9 mouse cellular contexts compared by ENCODE assay signal in genomic region chr2:91462196-91462595, GRCm38 (mm10). TPM values are rescaled to one million over a fixed set of nuclear protein-coding genes. Genes with fewer than 3 reads are reported as not detected.
A peak's percentile ranks its signal among the peaks of the same experiment; 100 is the strongest.
DNase-seq lines count a peak whose midpoint lies in the region; ATAC-seq lines count a peak whose summit lies in the region.
"Had no signal": no experiment of that assay in that cellular context is flagged by ENCODE, and none has a peak within 500 bp of the region (broad histone marks: within the 10 kb centered on the region; RNA-seq: fewer than 3 reads in every experiment).

No protein-coding gene starts in this region.

- H3K27ac ChIP-seq in heart, embryonic 14.5 days (replicated peaks in 1 of 2; ENCODE audit: control insufficient read depth in 1 of 2, insufficient read depth in 1 of 2, low read depth in 2 of 2, low read length in 2 of 2): peak overlapping the region; percentile 54 to 82
- H3K27ac ChIP-seq in embryonic facial prominence, embryonic 11.5 days (replicated peaks; ENCODE audit: low read depth, low read length): no peak overlapping the region
- no peak overlapping the region for H3K27ac ChIP-seq in hindbrain, embryonic 16.5 days (ENCODE audit: low read depth, low read length)
- H3K27ac ChIP-seq in midbrain, embryonic 16.5 days (ENCODE audit: low read length): peak overlapping the region; percentile 73
- no peak overlapping the region for H3K27ac ChIP-seq in liver, embryonic 12.5 days

- 16% methylated on average over 2 of the region's 2 CpGs for WGBS in heart, embryonic 14.5 days
- 7% methylated on average over 2 of the region's 2 CpGs for WGBS in embryonic facial prominence, embryonic 11.5 days
- 11% methylated on average over 2 of the region's 2 CpGs for WGBS in hindbrain, embryonic 16.5 days
- WGBS in midbrain, embryonic 16.5 days: 13% methylated on average over 2 of the region's 2 CpGs
- 31% methylated on average over 2 of the region's 2 CpGs for WGBS in liver, embryonic 12.5 days (ENCODE audit: insufficient replicate concordance)

- DNase-seq in heart, postnatal 25 days (ENCODE audit: low spot score): no peak
- peak; percentile 52 for DNase-seq in embryonic facial prominence, embryonic 11.5 days (ENCODE audit: low spot score)
- no peak for DNase-seq in right cerebral cortex, postnatal 4 days
- no peak for DNase-seq in cerebellum, postnatal 36 days
- DNase-seq: cerebellum, adult 11-12 months had no signal

- intact Hi-C loops in heart, postnatal 25 days (cut with DNase I): no loop called here

- H3K36me3 ChIP-seq in heart, embryonic 14.5 days (ENCODE audit: control insufficient read depth, insufficient read depth, low read length): no peaks in the 10 kb centered on the region
- no peaks in the 10 kb centered on the region for H3K36me3 ChIP-seq in embryonic facial prominence, embryonic 11.5 days (replicated peaks; ENCODE audit: control insufficient read depth, insufficient read depth, low read depth, low read length)
- H3K36me3 ChIP-seq in hindbrain, embryonic 16.5 days (ENCODE audit: control insufficient read depth, insufficient read depth, low read length): no peaks in the 10 kb centered on the region
- no peaks in the 10 kb centered on the region for H3K36me3 ChIP-seq in midbrain, embryonic 16.5 days (ENCODE audit: control insufficient read depth, insufficient read depth, low read length)
- H3K36me3 ChIP-seq in liver, embryonic 12.5 days: no peaks in the 10 kb centered on the region

- no peak overlapping the region for H3K4me3 ChIP-seq in heart, embryonic 14.5 days (ENCODE audit: control insufficient read depth in 1 of 2, insufficient read depth in 1 of 2, low read depth in 1 of 2, low read length in 2 of 2)
- H3K4me3 ChIP-seq in embryonic facial prominence, embryonic 11.5 days (ENCODE audit: low read depth, low read length): no peak overlapping the region
- H3K4me3 ChIP-seq in hindbrain, embryonic 16.5 days (ENCODE audit: low read length): no peak overlapping the region
- no peak overlapping the region for H3K4me3 ChIP-seq in midbrain, embryonic 16.5 days (ENCODE audit: low read depth, low read length)
- H3K4me3 ChIP-seq in liver, embryonic 12.5 days: no peak overlapping the region

- H3K4me2 ChIP-seq in heart, embryonic 14.5 days (ENCODE audit: low read length): peak overlapping the region; percentile 43
- H3K4me2 ChIP-seq in embryonic facial prominence, embryonic 11.5 days (ENCODE audit: low read depth, low read length): 0 out of 2 replicates have a peak overlapping the region, but pooled peaks have one; percentile 29
- H3K4me2 ChIP-seq in hindbrain, embryonic 16.5 days (ENCODE audit: low read length): peak overlapping the region; percentile 38
- H3K4me2 ChIP-seq in midbrain, embryonic 16.5 days (ENCODE audit: low read length): peak overlapping the region; percentile 54
- no peak overlapping the region for H3K4me2 ChIP-seq in liver, embryonic 12.5 days

- ATAC-seq in heart, embryonic 14.5 days (ENCODE audit: insufficient number of reproducible peaks, insufficient read depth, low FRiP score, low read depth): no peak
- ATAC-seq in embryonic facial prominence, embryonic 11.5 days (replicated peaks; ENCODE audit: insufficient number of reproducible peaks, low FRiP score, low TSS enrichment, low read depth): no peak
- ATAC-seq in hindbrain, embryonic 16.5 days: no peak
- no peak for ATAC-seq in midbrain, embryonic 16.5 days
- ATAC-seq in liver, embryonic 12.5 days: no peak

- no peaks in the 10 kb centered on the region for H3K9me3 ChIP-seq in heart, embryonic 14.5 days (ENCODE audit: control insufficient read depth, low read length)
- H3K9me3 ChIP-seq in embryonic facial prominence, embryonic 11.5 days (replicated peaks; ENCODE audit: control insufficient read depth, low read length): no peaks in the 10 kb centered on the region
- peaks cover 2% of the 10 kb centered on the region; the same call in 1 of the 2 replicates for H3K9me3 ChIP-seq in hindbrain, embryonic 16.5 days (ENCODE audit: control insufficient read depth, low read length)
- no peaks in the 10 kb centered on the region for H3K9me3 ChIP-seq in midbrain, embryonic 16.5 days (replicated peaks; ENCODE audit: control insufficient read depth, low read length, poor library complexity, severe bottlenecking)
- H3K9me3 ChIP-seq in liver, embryonic 12.5 days (replicated peaks): 0 out of 2 replicates have a peak, but pooled peaks cover 5% of the 10 kb centered on the region

- peaks cover 21 to 38% of the 10 kb centered on the region in 2 experiments for H3K4me1 ChIP-seq in heart, embryonic 14.5 days (ENCODE audit: control insufficient read depth in 2 of 2, insufficient read depth in 2 of 2, low read length in 2 of 2)
- H3K4me1 ChIP-seq in embryonic facial prominence, embryonic 11.5 days (ENCODE audit: control insufficient read depth, insufficient read depth, low read length): peaks cover 12% of the 10 kb centered on the region
- peaks cover 28% of the 10 kb centered on the region for H3K4me1 ChIP-seq in hindbrain, embryonic 16.5 days (ENCODE audit: control insufficient read depth, insufficient read depth, low read depth, low read length)
- peaks cover 35% of the 10 kb centered on the region for H3K4me1 ChIP-seq in midbrain, embryonic 16.5 days (ENCODE audit: control insufficient read depth, insufficient read depth, low read length)
- H3K4me1 ChIP-seq in liver, embryonic 12.5 days: peaks cover 38% of the 10 kb centered on the region

- peak overlapping the region; percentile 41 for H3K9ac ChIP-seq in heart, embryonic 14.5 days (ENCODE audit: low read length)
- 0 out of 2 replicates have a peak overlapping the region, but pooled peaks have one; percentile 1 for H3K9ac ChIP-seq in embryonic facial prominence, embryonic 11.5 days (replicated peaks; ENCODE audit: low read length)
- H3K9ac ChIP-seq in hindbrain, embryonic 16.5 days (ENCODE audit: low read depth, low read length): peak overlapping the region; percentile 42; the same call in 1 of the 2 replicates
- 0 out of 2 replicates have a peak overlapping the region, but pooled peaks have one; percentile 17 for H3K9ac ChIP-seq in midbrain, embryonic 16.5 days (ENCODE audit: low read depth, low read length)
- H3K9ac ChIP-seq in liver, embryonic 12.5 days: no peak overlapping the region

- no peaks in the 10 kb centered on the region for H3K27me3 ChIP-seq in heart, embryonic 14.5 days (ENCODE audit: control insufficient read depth, insufficient read depth, low read length)
- H3K27me3 ChIP-seq in embryonic facial prominence, embryonic 11.5 days (ENCODE audit: control insufficient read depth, insufficient read depth, low read length): no peaks in the 10 kb centered on the region
- no peaks in the 10 kb centered on the region for H3K27me3 ChIP-seq in hindbrain, embryonic 16.5 days (replicated peaks; ENCODE audit: control insufficient read depth, insufficient read depth, low read length)
- no peaks in the 10 kb centered on the region; the same call in 1 of the 2 replicates for H3K27me3 ChIP-seq in midbrain, embryonic 16.5 days (ENCODE audit: control insufficient read depth, insufficient read depth, low read depth, low read length)
- peaks cover 48% of the 10 kb centered on the region for H3K27me3 ChIP-seq in liver, embryonic 12.5 days (replicated peaks)

RNA-seq across cellular contexts. Expression of gene Lrp4, which starts 4.9 kb away (rescaled TPM):
- 3.5 and 3.8 TPM in 2 replicates for polyA plus RNA-seq in heart, embryonic 14.5 days (2014; fragmentation: Nextera tagmentation; extraction: Ambion mirVana)
- 10 to 100 TPM in 1 of 2 experiments, 1 to 10 TPM in 1; 9.7 to 12.0 TPM for total RNA-seq in heart, postnatal 25 days (2021)
- 5.2 and 6.3 TPM in 2 replicates for polyA plus RNA-seq in embryonic facial prominence, embryonic 11.5 days (2014; fragmentation: Nextera tagmentation; extraction: Ambion mirVana)
- polyA plus RNA-seq in hindbrain, embryonic 16.5 days (2015; fragmentation: Nextera tagmentation; extraction: Ambion mirVana): 4.5 and 5.3 TPM in 2 replicates
- 3.6 and 5.0 TPM in 2 replicates for polyA plus RNA-seq in midbrain, embryonic 16.5 days (2015; fragmentation: Nextera tagmentation; extraction: Ambion mirVana)
- 1.0 and 1.2 TPM in 2 replicates for polyA plus RNA-seq in liver, embryonic 12.5 days (2016; fragmentation: Nextera tagmentation; extraction: Ambion mirVana)

RNA-seq across cellular contexts. Expression of gene 1110051M20Rik, which starts 17.7 kb away (rescaled TPM):
- polyA plus RNA-seq in heart, embryonic 14.5 days (2014; fragmentation: Nextera tagmentation; extraction: Ambion mirVana): 42.1 and 46.3 TPM in 2 replicates
- 10 to 100 TPM in 1 of 2 experiments, 1 to 10 TPM in 1; 7.0 to 14.0 TPM for total RNA-seq in heart, postnatal 25 days (2021)
- polyA plus RNA-seq in embryonic facial prominence, embryonic 11.5 days (2014; fragmentation: Nextera tagmentation; extraction: Ambion mirVana): 79.8 and 84.7 TPM in 2 replicates
- 161 and 163 TPM in 2 replicates for polyA plus RNA-seq in hindbrain, embryonic 16.5 days (2015; fragmentation: Nextera tagmentation; extraction: Ambion mirVana)
- polyA plus RNA-seq in midbrain, embryonic 16.5 days (2015; fragmentation: Nextera tagmentation; extraction: Ambion mirVana): 173 and 178 TPM in 2 replicates
- polyA plus RNA-seq in liver, embryonic 12.5 days (2016; fragmentation: Nextera tagmentation; extraction: Ambion mirVana): 9.1 and 10.4 TPM in 2 replicates

Comparison
In these comparisons a context has a peak if more than half of its experiments do, and no peak if none do; other contexts are left out.
1. H3K27ac ChIP-seq: peak in heart, embryonic 14.5 days (2 of 2) and midbrain, embryonic 16.5 days (single experiment); none in embryonic facial prominence, embryonic 11.5 days (single experiment), hindbrain, embryonic 16.5 days (single experiment) and liver, embryonic 12.5 days (single experiment).